Mouse (Mus musculus) midbrain, postnatal 0 days (tissue): ENCODE results near the gene Teddm1b. TPM values are rescaled to one million over a fixed set of nuclear protein-coding genes. Genes with fewer than 3 reads are reported as not detected.

ENCODE experiments used
- ATAC-seq: fragments of 200-750 bp; cut with Nextera tagmentation; 2 replicates; pipeline ENCODE4 v1.8.0; 2017; ENCODE audit warnings: moderate number of reproducible peaks, mild to moderate bottlenecking, moderate TSS enrichment, moderate library complexity; ENCODE audit not compliant: low FRiP score
- DNase-seq: peaks from one replicate; pipeline ENCODE4 v3.0.0-alpha.2; 2015; ENCODE audit warnings: low spot score
- H3K27ac ChIP-seq: fragments of 300-500 bp; sonication (generic); 2 replicates; pipeline ENCODE4 v1.5.1; 2014; ENCODE audit warnings: low read depth, mild to moderate bottlenecking, low read length, mixed read lengths
- H3K27me3 ChIP-seq: fragments of 300-500 bp; sonication (generic); 2 replicates; pipeline ENCODE4 v1.6.1; 2014; ENCODE audit warnings: low read length, control low read depth, mixed read lengths; ENCODE audit not compliant: insufficient read depth
- H3K36me3 ChIP-seq: fragments of 300-500 bp; sonication (generic); 2 replicates; pipeline ENCODE4 v1.6.1; 2014; ENCODE audit warnings: low read length, control low read depth, mixed read lengths; ENCODE audit not compliant: insufficient read depth
- H3K4me1 ChIP-seq: fragments of 300-500 bp; sonication (generic); 2 replicates; pipeline ENCODE4 v1.6.1; 2014; ENCODE audit warnings: mild to moderate bottlenecking, control low read depth, antibody characterized with exemption, low read length, mixed read lengths; ENCODE audit not compliant: insufficient read depth
- H3K4me2 ChIP-seq: fragments of 300-500 bp; sonication (generic); 2 replicates; pipeline ENCODE4 v1.6.1; 2014; ENCODE audit warnings: low read depth, mild to moderate bottlenecking, low read length, mixed read lengths; ENCODE audit not compliant: poor library complexity, severe bottlenecking
- H3K4me3 ChIP-seq: fragments of 300-500 bp; sonication (generic); 2 replicates; pipeline ENCODE4 v1.5.1; 2014; ENCODE audit warnings: low read depth, mild to moderate bottlenecking, low read length, moderate library complexity
- H3K9ac ChIP-seq: fragments of 300-500 bp; sonication (generic); replicated peaks from 2 replicates; pipeline ENCODE4 v1.6.1; 2014; ENCODE audit warnings: mild to moderate bottlenecking, low read length, moderate library complexity, mixed read lengths; ENCODE audit not compliant: poor library complexity, severe bottlenecking
- H3K9me3 ChIP-seq: fragments of 300-500 bp; sonication (generic); 2 replicates; pipeline ENCODE4 v1.6.1; 2016; ENCODE audit warnings: low read length, control low read depth
- CTCF ChIP-seq: IDR thresholded peaks from 2 replicates; pipeline ENCODE4 v1.5.1; 2016; ENCODE audit warnings: antibody characterized with exemption, mild to moderate bottlenecking
- WGBS: fragments of 180-500 bp; shearing (Covaris S2); extraction: QIAGEN DNeasy Blood & Tissue Kit; methylation state at CpG from one replicate; pipeline ENCODE4 v1.1.7; 2014; 5-methylcytosine and 5-hydroxymethylcytosine counted together
- polyA plus RNA-seq: library from polyadenylated mRNA; unstranded; fragments of >200 nt; fragmentation: Nextera tagmentation; extraction: Ambion mirVana; gene quantifications from 2 replicates; pipeline ENCODE4 v1.2.1, GENCODE M21; 2015
- total RNA-seq: library from RNA; depleted of rRNA; stranded (reverse); fragments of >200 nt; gene quantifications from 2 replicates; pipeline ENCODE4 v1.2.3, GENCODE M21; 2014

The Teddm1b gene
- total and polyA plus RNA-seq, 2 experiments from 2014 or later, result 0.21 TPM; not detected in 1

DNA sequence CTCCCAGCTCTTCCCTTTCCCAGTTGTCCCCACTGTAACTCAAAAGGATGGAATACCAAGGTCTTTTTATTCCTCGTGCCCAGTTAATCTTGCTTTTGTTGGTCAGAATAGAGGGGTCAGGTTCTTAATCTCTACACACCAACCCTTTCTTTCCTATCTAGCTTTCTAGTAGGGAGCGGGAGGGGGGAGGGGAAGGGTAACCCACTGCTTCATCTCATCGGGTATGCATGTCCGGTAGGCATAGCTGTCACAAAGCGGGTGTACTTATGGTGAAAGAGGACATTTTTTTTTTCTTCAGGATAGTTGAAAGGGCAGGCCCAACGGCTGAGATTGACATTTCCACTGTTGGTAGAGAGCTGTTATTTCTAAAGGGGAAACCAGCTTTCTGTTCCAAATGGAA is 34.1 kb downstream of the Teddm1b start:
- Histone ChIP-seq H3K36me3 (peaks cover 56% of the 10 kb centered on the region), H3K4me3 (no peak overlapping the region), H3K9ac (no peak overlapping the region), H3K27ac (no peak overlapping the region), H3K9me3 (no peaks in the 10 kb centered on the region), H3K4me1 (no peaks in the 10 kb centered on the region), H3K27me3 (no peaks in the 10 kb centered on the region), H3K4me2 (no peak overlapping the region)
- DNase-seq (no peak), ATAC-seq (no peak)
- WGBS, result 30% methylated on average over 6 of the region's 6 CpGs
- TF ChIP-seq CTCF, result no peak

DNA sequence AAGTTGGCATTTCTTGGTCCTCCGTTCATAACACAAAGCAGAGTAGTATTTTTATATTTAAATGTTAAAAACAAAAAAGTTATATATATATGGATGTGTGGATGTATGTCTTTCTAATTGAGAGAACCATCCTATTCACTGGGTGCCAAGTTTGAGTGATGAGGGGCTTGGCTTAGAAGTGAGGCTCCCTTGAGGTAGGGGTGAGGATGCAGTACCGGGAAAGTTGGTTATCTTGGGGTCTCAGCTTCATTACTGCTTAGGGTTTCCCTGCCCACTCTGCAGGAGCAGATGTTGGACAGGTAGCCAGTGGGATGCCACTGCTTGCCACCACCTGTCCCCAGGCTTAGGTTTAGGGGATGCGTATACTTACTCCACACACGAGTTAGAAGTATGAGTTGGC is 34.6 kb downstream of the Teddm1b start:
- Histone ChIP-seq H3K27me3 (no peaks in the 10 kb centered on the region), H3K9ac (no peak overlapping the region), H3K9me3 (no peaks in the 10 kb centered on the region), H3K36me3 (peaks cover 52% of the 10 kb centered on the region), H3K4me3 (no peak overlapping the region), H3K4me2 (no peak overlapping the region), H3K4me1 (no peaks in the 10 kb centered on the region), H3K27ac (no peak overlapping the region)
- 86% methylated on average over 4 of the region's 4 CpGs for WGBS
- no peak for TF ChIP-seq CTCF
- DNase-seq (no peak), ATAC-seq (no peak)

DNA sequence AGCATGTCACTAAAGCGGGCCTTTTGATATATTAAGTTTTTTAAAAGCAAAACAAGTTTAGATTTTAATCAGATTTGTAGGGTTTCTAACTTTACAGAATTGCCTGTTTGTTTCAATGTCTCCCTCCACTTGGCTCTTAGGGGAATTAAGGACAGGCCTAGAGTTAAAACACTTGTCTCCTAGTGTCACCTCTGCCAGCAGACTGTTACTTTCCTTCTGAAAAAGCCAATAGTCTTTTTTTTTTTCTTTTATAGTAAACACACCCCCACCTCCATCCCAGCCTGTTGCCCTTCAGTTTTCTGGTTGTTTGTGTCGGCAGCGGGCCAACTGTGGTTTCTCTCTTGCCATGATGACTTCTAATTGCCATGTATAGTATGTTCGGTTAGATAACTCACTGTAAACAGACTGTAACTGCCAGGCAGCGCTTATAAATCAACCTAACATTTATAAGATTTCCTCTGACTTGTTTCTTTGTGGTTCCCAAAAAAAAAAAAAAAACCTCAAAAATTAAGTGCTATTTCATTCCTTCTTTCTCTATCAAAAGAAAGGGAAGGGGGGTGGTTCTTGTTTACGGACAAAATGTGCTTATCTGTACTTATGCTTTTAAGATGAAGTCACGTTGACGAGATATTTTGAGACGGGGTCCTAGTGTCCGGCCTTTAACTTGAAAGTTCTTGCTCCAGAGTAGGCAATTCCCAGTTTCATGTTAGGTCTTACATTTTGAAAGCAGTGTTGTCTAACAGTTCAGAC is 35.2 kb downstream of the Teddm1b start:
- Histone ChIP-seq H3K4me3 (no peak overlapping the region), H3K4me2 (no peak overlapping the region), H3K27ac (no peak overlapping the region), H3K4me1 (no peaks in the 10 kb centered on the region), H3K27me3 (no peaks in the 10 kb centered on the region), H3K9me3 (no peaks in the 10 kb centered on the region), H3K9ac (no peak overlapping the region), H3K36me3 (peaks cover 46% of the 10 kb centered on the region)
- DNase-seq (no peak), ATAC-seq (no peak)
- 92% methylated on average over 10 of the region's 10 CpGs for WGBS
- TF ChIP-seq CTCF, result no peak

DNA sequence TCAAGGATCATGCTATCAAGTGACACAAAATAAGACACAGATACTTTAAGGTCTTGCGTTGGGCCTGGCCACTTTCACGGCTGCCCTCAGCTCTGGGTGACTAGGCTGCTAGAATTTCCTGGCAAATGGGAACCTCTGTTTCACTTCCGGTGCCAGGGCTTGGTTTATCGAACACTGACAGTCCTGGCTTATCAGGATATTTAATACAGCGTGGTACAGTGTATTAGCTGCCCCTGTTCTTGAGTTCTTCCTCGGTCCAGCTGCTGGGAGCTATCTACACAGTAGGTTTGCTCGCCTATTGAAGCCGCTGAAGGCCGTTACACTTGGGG is 35.8 kb downstream of the Teddm1b start:
- Histone ChIP-seq H3K4me3 (no peak overlapping the region), H3K9ac (no peak overlapping the region), H3K9me3 (no peaks in the 10 kb centered on the region), H3K4me1 (no peaks in the 10 kb centered on the region), H3K36me3 (peaks cover 41% of the 10 kb centered on the region), H3K4me2 (no peak overlapping the region), H3K27ac (no peak overlapping the region), H3K27me3 (no peaks in the 10 kb centered on the region)
- TF ChIP-seq CTCF, result no peak
- DNase-seq (no peak), ATAC-seq (no peak)
- 94% methylated on average over 9 of the region's 9 CpGs for WGBS

DNA sequence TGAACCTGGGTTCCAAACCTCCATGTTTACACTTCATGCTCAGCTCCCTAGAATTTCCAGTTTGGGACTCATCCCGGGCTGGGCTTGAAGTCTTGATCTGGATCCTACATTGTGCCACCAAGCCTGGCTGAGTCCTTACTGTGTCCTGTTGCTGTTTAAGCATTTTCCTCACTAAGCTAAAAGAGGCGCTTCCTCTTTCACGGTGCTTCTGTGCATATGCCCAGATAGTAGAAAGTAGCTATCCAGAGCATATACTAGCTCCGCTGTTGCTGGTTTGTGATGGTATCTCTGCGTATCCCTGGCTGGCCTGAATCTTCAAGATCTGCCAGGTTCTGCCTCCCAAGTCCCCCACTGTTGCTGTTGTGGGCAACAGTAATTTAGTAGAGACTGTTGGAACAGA is 36.3 kb downstream of the Teddm1b start:
- Histone ChIP-seq H3K9ac (no peak overlapping the region), H3K36me3 (peaks cover 36% of the 10 kb centered on the region), H3K4me3 (no peak overlapping the region), H3K27me3 (no peaks in the 10 kb centered on the region), H3K4me2 (no peak overlapping the region), H3K9me3 (no peaks in the 10 kb centered on the region), H3K27ac (no peak overlapping the region), H3K4me1 (no peaks in the 10 kb centered on the region)
- no peak for TF ChIP-seq CTCF
- ATAC-seq (no peak), DNase-seq (no peak)
- WGBS, result 88% methylated on average over 5 of the region's 5 CpGs

DNA sequence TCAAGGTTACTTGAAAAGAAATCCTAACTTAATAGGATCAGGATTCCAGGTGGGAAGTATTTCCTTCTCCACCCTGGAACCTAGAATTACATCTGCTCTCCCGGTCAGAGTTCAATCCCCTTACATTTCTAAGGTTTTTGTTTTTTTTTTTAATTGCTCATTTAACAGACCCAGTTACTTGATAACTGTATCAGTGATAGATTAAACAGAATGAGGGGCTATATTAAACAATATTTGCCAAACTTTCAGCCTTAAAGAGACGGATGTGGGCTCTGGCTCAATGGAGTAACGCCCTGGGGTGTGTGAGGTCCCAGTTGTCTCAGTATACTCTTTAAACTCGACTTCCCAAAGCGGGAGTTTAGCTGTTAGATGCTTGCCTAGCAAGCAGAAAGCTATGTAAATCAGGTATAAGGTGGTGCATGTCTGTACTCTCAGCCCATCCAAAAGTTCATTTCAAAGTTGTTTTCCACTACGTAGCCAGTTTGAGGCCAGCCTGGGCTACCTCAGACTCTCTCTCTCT is 37.2 kb downstream of the Teddm1b start:
- H3K27me3 ChIP-seq, result no peaks in the 10 kb centered on the region
- no peaks in the 10 kb centered on the region for H3K9me3 ChIP-seq
- WGBS, result 88% methylated on average over 6 of the region's 6 CpGs
- peaks cover 31% of the 10 kb centered on the region for H3K36me3 ChIP-seq
- no peak overlapping the region for H3K9ac ChIP-seq
- H3K27ac ChIP-seq, result no peak overlapping the region
- ATAC-seq (no peak), DNase-seq (no peak)
- TF ChIP-seq CTCF, result no peak
- no peaks in the 10 kb centered on the region for H3K4me1 ChIP-seq
- H3K4me3 ChIP-seq, result no peak overlapping the region
- no peak overlapping the region for H3K4me2 ChIP-seq
